Mouse (Mus musculus): ENCODE results near the gene Gpld1.

DNA sequence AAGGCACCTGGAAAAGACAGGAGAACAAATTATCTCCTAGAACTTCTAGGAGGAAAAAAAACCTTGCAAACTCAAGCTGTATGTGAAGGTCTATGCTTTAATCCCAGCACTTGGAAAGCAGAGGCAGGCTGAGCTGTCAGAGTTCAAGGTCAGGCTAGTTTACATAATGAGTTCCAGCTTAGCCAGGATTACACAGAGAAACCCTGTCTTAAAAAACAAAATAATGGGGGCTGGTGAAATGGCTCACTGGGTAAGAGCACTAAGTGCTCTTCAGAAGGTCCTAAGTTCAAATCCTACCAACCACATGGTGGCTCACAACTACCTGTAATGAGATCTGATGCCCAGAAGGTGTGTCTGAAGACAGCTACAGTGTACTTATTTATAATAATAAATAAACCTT lies 12.4 kb upstream of the Gpld1 start:
- TF ChIP-seq CTCF (IDR thresholded peaks at IDR 0.05; ENCODE audit: insufficient read depth, low read depth, low read length) (no peak), POLR2A (IDR thresholded peaks at IDR 0.05; ENCODE audit: insufficient read depth, low read depth, low read length) (no peak)
